Mouse (Mus musculus) gastrocnemius, postnatal 10 days (tissue): Measurements from ENCODE around the gene Rpl21. TPM values are rescaled to one million over a fixed set of nuclear protein-coding genes. Genes with fewer than 3 reads are reported as not detected.

Source experiments
- DNase-seq: peaks from one replicate; pipeline ENCODE4 v3.0.0; 2021; ENCODE audit warnings: mixed read lengths
- total RNA-seq, 2 experiments: library from RNA; stranded (reverse); gene quantifications; 2 replicates each; pipeline ENCODE4 v1.2.3; 2021

The Rpl21 gene
- total RNA-seq, 2 experiments from 2014 or later: 258 to 266 TPM

GRCm38 (mm10) chr5:146833673-146834201 is 1.0 kb downstream of the Rpl21 start:
- DNase-seq: no peak

GRCm38 (mm10) chr5:146834959-146835358 is 2.3 kb downstream of the Rpl21 start:
- no peak for DNase-seq

DNA sequence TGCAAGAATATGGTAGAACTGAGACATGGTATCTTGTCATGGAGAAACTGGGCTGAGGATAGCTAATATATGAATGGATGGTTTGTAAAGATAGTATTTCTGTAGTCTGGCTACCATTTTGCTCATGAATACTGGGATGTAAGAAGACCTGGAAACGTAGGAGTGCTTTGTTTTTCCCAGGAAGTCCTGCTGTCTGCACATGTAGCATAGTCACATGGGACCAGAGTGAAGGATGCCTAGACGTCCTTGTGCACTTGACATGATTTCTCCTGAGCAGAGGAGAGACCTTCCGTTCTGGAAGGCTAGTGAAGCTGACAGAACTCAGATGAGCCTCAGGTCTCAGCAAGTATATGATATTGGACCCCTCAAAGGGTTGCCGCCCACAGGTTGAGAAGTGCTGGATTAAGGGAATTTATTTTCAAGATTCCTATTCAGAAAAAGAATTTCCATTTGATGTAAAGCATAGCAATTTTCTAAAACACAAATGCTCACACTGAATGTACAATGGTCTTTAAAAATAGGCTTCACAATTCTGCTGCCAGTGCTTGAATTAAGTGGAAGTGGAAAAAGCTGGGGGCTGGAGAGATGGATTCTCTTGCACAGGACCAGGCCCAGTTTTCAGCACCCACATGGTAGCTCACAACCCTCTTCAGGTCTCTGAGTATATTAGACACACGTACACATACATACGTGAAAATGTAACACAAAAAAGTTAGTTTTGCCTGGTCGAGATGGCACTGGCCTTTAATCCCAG is 5.5 kb downstream of the Rpl21 start:
- no peak for DNase-seq

DNA sequence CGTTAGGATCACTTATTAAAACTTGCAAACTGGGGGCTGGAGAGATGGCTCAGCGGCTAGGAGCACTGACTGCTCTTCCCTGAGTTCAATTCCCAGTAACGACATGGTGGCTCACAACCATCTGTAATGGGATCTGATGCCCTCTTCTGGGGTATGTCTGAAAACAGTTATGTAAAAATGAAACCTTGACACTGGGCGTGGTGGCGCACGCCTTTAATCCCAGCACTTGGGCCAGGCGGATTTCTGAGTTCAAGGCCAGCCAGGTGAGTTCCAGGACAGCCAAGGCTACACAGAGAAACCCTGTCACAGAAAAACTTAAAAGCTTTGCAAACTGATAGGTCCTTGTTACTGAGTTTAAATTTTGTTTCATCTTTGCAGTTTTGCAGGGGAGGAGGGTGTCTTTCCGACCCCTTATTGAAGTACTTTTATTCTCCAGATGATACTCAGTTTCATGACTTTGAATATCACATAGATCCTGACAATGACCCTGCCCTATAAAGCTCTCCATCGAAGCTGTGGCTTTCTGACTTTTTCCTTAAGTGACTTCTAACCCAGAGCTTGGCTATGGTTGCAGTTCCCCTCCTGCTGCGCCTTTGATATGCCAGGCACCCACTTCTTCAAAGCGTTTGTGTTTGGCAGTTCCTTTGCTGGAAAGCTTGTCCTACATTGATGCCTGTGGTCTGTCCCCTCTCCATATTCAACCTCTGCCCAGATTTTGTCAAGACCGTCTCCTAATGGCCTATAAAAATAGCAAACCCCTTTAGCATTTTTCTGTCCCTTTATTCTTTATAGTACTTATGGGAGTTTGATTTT is 6.4 kb downstream of the Rpl21 start:
- no peak for DNase-seq

DNA sequence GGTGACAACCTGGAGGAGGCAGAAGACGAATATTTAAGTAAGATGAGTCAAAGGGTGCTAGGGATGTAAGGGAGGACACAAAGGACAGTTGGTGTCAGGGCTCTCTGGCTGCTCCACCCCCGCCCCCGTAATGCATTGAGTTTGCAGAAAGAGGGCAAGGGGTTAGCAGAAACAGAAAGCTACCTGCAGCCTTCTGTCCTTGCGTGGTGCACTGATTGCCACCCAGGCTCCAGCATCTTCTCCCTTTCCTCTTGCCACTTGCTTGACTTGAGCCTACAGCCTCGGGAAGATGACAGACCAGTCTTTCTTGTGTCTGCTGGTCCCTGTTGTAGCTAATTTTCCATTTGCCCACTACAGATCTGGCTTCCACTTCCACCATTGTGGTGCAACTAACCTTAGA is 7.1 kb downstream of the Rpl21 start:
- no peak for DNase-seq

- DNase-seq: no peak
Measured at GRCm38 (mm10) chr5:146840422-146840821, 7.7 kb downstream of the Rpl21 start.

DNA sequence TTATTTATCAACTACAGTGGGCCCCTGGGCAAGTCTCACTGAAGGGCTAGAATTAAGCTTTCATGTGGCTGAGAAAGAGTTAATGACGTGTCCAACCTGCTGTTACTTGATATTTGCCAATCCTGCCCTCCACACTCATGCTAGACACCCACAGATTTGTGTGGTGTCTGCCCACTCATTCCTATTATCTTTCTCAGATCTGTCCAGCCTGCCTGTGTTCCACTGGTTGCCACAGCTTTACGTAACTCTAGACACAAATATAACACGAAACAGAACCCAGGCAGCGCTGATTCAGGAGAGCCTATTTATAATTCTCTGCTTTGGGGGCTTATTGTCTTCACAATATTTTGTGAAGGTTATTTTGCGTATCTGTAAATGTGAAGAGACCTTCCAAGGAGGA is 8.6 kb downstream of the Rpl21 start:
- DNase-seq: no peak

- no peak for DNase-seq
Measured at GRCm38 (mm10) chr5:146841996-146842395, 9.3 kb downstream of the Rpl21 start.

DNA sequence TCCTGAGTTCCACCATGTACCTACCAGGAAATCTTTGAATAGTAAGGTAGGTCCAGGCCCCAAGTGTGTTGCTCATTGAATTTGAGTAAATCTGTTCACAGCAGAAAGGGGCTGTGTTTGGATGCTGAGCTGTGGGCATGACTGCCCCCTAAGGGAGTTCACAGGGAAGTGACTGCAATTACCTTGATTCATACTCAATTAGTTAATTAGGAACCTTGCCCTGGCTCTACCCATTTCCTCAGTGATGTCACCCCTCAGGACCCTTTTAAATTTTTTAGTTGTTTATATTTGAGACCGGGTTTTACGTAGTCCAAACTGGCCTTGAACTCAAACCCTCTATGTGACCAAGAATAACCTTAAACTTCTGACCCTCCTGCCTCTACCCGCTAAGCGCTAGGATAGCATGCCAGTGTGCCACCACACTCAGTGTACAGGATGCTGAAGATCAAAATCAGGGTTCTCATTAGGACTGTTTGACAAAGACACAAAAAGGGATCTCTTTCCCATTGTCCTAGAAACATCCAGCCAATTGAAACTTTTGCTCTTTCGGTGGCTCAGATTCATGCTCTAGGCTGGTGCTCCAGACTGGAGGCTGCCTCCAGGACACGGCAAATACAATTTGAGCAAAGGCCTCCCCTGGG is 11.7 kb downstream of the Rpl21 start:
- DNase-seq: no peak

DNA sequence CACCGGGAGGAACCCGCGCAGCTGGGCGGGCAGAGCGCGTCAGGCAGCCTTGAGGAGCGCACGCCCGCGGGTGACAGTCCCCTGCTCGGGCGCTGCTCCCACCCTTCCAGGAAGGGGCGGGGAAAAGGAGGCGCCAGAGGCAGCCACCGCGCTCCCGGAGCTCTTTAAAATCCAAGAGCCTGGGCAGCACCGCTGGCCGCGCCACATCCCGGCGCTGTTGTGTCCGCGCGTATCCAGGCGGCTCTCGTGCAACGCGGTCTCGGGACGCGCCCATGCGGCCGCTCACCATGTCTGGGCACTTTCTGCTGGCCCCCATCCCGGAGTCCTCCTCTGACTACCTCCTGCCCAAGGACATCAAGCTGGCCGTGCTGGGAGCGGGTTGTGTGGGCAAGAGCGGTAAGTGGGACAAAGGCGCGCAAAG is 12.3 kb downstream of the Rpl21 start, which contains the start of gene Rasl11a:
Gene Rasl11a, plus strand, starts transcription at position 127 of the 421 bp plus-strand sequence.
- DNase-seq: peak; percentile 75

DNA sequence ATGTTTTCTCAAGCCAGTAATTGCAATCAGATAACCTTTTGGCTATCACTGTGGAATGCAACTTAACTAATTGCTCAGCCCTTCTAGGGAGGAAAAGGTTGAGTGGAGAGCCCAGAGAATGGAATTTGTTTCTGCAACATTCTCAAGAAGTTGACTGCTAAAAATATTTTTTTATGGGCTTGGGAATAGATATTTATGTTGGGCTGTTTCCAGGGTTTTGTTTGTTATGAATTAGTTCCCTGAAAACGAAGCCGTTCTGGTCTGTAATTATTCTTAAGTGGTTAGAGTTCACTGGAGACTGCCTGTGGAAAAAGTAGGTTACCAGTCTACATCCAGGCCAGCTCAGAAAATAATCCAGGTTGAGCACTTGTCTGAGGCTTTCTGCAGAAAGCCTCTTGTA is 13.8 kb downstream of the Rpl21 start:
- no peak for DNase-seq

DNA sequence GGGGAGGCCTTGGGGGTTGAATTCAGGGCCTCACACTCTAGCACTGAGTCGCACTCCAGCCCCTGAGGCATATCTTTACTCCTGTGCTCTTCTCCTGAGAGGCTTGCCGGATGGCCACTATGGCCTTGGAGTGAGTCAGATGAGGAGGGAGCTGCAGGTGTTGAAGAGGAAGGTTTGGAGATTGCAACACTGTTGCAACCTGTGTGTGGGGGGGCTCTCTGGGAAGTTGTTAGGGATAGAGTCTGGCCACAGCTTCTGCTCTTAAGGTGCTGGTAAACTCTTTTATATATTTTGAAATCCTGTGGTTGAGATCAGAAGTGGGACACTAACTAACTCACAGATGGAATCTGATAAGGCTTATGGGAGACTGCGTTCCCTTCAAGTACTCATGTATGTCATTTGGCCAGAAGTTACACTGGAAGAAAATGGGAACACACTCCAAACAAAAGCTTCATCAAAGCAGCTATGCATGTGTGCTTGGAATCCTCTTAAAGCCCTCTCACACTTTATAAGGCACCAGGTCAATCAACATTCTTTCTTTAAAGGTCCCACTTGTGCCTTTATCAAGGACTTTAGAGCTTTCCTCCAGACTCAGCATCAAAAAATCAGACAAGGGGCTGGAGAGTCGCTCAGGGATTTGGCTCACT is 16.4 kb downstream of the Rpl21 start:
- DNase-seq: no peak

DNA sequence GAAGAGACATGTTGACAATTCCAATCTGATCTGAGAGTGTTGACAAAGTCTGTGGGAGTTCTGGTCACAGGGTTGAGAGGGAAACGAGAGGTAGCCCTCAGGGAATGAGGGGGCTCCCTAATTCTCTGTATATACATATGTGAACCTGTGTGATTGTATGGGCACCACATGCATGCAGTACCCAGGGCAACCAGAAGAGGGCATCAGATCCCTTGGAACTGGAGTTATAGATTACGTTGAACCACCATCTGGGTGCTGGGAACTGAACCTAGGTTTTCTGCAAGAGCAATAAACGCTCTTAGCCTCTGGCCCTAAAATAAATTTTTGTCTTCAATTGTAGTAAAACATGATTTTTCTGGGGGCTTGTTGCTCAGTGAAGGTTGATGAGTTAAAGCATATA is 23.4 kb downstream of the Rpl21 start:
- no peak for DNase-seq

DNA sequence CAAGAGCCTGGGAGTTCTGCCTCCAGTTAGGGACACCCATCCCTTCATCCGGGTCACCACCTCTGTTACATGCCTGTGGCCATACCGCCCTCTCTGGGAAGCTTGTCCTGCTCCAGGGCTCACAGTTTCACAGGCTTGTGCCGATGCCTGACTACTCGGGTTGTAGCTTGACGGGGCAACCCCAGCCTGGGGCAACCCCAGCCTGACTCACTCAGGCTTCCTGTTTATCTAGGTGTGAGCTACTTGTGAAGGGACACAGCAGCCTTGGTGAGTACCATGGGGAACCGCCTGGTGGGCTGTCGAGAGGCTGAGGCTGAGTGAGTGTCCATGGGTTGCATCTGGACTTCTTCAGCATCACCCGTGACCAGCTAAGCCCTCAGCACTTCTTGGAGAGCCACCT is 24.9 kb downstream of the Rpl21 start:
- DNase-seq: no peak

DNA sequence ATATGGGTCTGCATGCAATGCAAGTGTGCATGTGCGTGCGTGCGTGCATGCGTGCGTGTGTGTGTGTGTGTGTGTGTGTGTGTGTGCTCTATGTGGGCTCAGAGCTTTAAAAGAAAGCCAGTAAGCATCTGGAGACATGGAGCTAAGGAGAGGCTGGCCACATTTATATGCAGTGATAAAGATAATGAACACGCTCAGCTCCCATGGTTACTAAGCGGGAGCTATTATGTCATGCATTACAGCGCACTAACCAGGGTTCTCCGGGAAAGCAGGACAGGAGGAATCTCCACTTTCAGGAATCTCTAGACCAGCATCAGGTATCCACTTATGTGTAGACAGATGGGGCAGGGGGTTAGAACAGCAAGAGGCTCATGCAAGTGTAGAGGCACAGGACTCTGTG is 26.1 kb downstream of the Rpl21 start:
- no peak for DNase-seq

DNA sequence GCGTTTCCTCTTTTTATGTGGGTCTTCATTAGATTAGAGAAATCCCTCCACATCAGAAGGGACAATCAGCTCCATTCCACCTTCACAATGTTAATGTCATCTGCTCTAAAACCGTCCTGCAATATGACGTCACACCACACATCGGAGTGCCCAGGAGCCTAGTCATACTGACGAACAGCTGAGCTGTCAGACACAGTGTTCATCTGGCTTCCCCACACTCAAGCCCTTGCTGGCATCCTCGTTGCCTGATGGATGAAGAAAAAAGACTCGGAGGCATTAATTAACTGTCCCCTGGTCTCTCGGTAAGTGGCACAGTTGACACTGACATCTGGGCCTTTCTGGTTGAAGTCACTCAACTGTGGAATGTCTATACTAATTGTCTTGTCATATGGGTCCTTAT is 26.6 kb downstream of the Rpl21 start:
- no peak for DNase-seq

- no peak for DNase-seq
Measured at GRCm38 (mm10) chr5:146860222-146860998, 27.7 kb downstream of the Rpl21 start.

- DNase-seq: no peak
Measured at GRCm38 (mm10) chr5:146861588-146861987, 28.9 kb downstream of the Rpl21 start.

DNA sequence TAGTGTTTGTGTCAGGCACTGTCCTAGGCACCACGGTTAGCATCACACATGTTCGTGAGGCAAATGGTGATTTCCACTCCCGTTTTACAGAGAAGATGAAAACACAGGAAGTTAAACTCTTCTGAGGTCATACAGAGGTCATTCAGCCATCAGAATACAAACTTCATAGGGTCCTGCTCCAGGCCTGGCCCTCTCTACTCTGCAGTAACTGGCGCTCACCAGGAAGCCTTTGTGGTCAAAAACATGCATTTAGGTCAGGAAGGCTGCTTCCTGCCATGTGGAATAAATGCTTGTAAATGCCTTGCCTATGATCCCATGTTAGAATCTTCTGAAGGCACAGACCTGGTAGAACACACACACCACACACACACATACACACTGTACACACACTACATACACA is 32.8 kb downstream of the Rpl21 start:
- DNase-seq: no peak

- no peak for DNase-seq
Measured at GRCm38 (mm10) chr5:146866277-146866676, 33.6 kb downstream of the Rpl21 start.

DNA sequence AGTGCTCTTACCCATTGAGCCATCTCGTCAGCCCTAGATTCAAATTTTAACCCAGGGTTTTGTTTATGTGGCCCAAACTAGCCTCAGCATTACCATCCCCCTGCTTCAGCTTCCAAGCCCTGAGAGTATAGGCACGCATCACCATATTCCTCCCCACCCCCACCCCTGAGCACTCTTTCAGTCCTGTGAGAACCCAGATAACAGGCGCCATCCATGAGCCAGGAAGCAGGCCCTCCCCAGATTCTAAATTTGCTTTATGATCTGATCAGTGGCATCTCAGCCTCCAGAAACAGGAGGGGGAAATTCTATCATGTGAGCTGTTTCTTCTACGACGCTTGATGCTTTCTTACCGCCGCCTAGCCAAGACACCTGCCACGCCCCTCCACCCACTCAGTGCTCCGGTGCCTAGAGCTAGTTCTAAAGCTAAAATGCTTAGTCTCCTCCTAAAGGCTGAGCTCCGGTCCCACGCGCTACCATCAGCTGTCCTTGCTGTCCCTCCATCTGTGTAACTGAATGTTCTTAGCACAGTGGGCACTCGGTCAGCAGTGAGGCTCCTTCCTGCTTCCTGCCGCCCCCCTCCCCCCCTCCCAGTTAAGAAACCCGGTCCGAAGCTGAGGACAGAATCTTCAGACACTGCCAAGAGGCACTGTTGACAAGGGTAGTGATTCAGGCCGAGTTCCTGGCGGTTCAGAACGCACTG is 34.7 kb downstream of the Rpl21 start:
- peak; percentile 29 for DNase-seq
